Mouse (Mus musculus): ENCODE data around the gene Wdfy3. TPM values are rescaled to one million over a fixed set of nuclear protein-coding genes. Genes with fewer than 3 reads are reported as not detected.

The Wdfy3 gene
- polyA plus RNA-seq, 1 experiment from 2014 or later = 25.9 TPM

GRCm38 (mm10) chr5:101792665-101793064 lies 277.1 kb downstream of the Wdfy3 start:
- H3K4me3 ChIP-seq (ENCODE audit: low read depth, low read length) = no peak overlapping the region
- no peaks in the 10 kb centered on the region for H3K9me3 ChIP-seq (ENCODE audit: control insufficient read depth, low read length)
- no peaks in the 10 kb centered on the region for H3K27me3 ChIP-seq (ENCODE audit: control insufficient read depth, insufficient read depth, low read length)
- H3K9ac ChIP-seq (ENCODE audit: low read length) = no peak overlapping the region
- no peaks in the 10 kb centered on the region for H3K4me1 ChIP-seq (ENCODE audit: control insufficient read depth, insufficient read depth, low read length)
- ATAC-seq (ENCODE audit: low FRiP score) (no peak), DNase-seq (ENCODE audit: low spot score, missing footprints) (no peak)
- no peaks in the 10 kb centered on the region for H3K36me3 ChIP-seq (ENCODE audit: control insufficient read depth, insufficient read depth, low read length)
- WGBS = 81% methylated on average over 4 of the region's 4 CpGs
- H3K4me2 ChIP-seq = no peak overlapping the region
- H3K27ac ChIP-seq (ENCODE audit: low read depth, low read length) = no peak overlapping the region

GRCm38 (mm10) chr5:101790560-101790959 lies 279.2 kb downstream of the Wdfy3 start:
- H3K4me2 ChIP-seq = no peak overlapping the region

GRCm38 (mm10) chr5:101789770-101790169 lies 280.0 kb downstream of the Wdfy3 start:
- DNase-seq (ENCODE audit: low spot score, missing footprints) (no peak), ATAC-seq (ENCODE audit: low FRiP score) (no peak)
- Histone ChIP-seq H3K36me3 (ENCODE audit: control insufficient read depth, insufficient read depth, low read length) (no peaks in the 10 kb centered on the region), H3K4me3 (ENCODE audit: low read depth, low read length) (no peak overlapping the region), H3K27ac (ENCODE audit: low read depth, low read length) (no peak overlapping the region), H3K27me3 (ENCODE audit: control insufficient read depth, insufficient read depth, low read length) (no peaks in the 10 kb centered on the region), H3K4me1 (ENCODE audit: control insufficient read depth, insufficient read depth, low read length) (no peaks in the 10 kb centered on the region), H3K9ac (ENCODE audit: low read length) (no peak overlapping the region), H3K4me2 (no peak overlapping the region), H3K9me3 (ENCODE audit: control insufficient read depth, low read length) (no peaks in the 10 kb centered on the region)

More at GRCm38 (mm10) chr5:101790560-101790959, 279.2 kb downstream of the Wdfy3 start:
- no peaks in the 10 kb centered on the region for H3K9me3 ChIP-seq (ENCODE audit: control insufficient read depth, low read length)
- 63% methylated on average over 5 of the region's 5 CpGs for WGBS
- no peak overlapping the region for H3K27ac ChIP-seq (ENCODE audit: low read depth, low read length)
- DNase-seq (ENCODE audit: low spot score, missing footprints) = no peak
- no peak for ATAC-seq (ENCODE audit: low FRiP score)
- no peaks in the 10 kb centered on the region for H3K27me3 ChIP-seq (ENCODE audit: control insufficient read depth, insufficient read depth, low read length)
- H3K36me3 ChIP-seq (ENCODE audit: control insufficient read depth, insufficient read depth, low read length) = no peaks in the 10 kb centered on the region
- no peak overlapping the region for H3K4me3 ChIP-seq (ENCODE audit: low read depth, low read length)
- H3K9ac ChIP-seq (ENCODE audit: low read length) = no peak overlapping the region
- H3K4me1 ChIP-seq (ENCODE audit: control insufficient read depth, insufficient read depth, low read length) = no peaks in the 10 kb centered on the region

GRCm38 (mm10) chr5:101785921-101786614 lies 283.7 kb downstream of the Wdfy3 start:
- no peak overlapping the region for H3K4me2 ChIP-seq
- no peaks in the 10 kb centered on the region for H3K4me1 ChIP-seq (ENCODE audit: control insufficient read depth, insufficient read depth, low read length)
- no peaks in the 10 kb centered on the region for H3K9me3 ChIP-seq (ENCODE audit: control insufficient read depth, low read length)
- H3K36me3 ChIP-seq (ENCODE audit: control insufficient read depth, insufficient read depth, low read length) = no peaks in the 10 kb centered on the region
- no peak for ATAC-seq (ENCODE audit: low FRiP score)
- no peaks in the 10 kb centered on the region for H3K27me3 ChIP-seq (ENCODE audit: control insufficient read depth, insufficient read depth, low read length)
- no peak overlapping the region for H3K4me3 ChIP-seq (ENCODE audit: low read depth, low read length)
- H3K27ac ChIP-seq (ENCODE audit: low read depth, low read length) = no peak overlapping the region
- 56% methylated on average over 4 of the region's 4 CpGs for WGBS
- no peak overlapping the region for H3K9ac ChIP-seq (ENCODE audit: low read length)
- DNase-seq (ENCODE audit: low spot score, missing footprints) = no peak

GRCm38 (mm10) chr5:101784787-101785186 lies 284.9 kb downstream of the Wdfy3 start:
- H3K27me3 ChIP-seq (ENCODE audit: control insufficient read depth, insufficient read depth, low read length) = no peaks in the 10 kb centered on the region

GRCm38 (mm10) chr5:101784328-101784727 lies 285.4 kb downstream of the Wdfy3 start:
- no peak overlapping the region for H3K9ac ChIP-seq (ENCODE audit: low read length)
- no peak for DNase-seq (ENCODE audit: low spot score, missing footprints)
- ATAC-seq (ENCODE audit: low FRiP score) = no peak
- H3K27me3 ChIP-seq (ENCODE audit: control insufficient read depth, insufficient read depth, low read length) = no peaks in the 10 kb centered on the region
- no peaks in the 10 kb centered on the region for H3K36me3 ChIP-seq (ENCODE audit: control insufficient read depth, insufficient read depth, low read length)
- H3K4me2 ChIP-seq = no peak overlapping the region
- no peaks in the 10 kb centered on the region for H3K9me3 ChIP-seq (ENCODE audit: control insufficient read depth, low read length)
- H3K27ac ChIP-seq (ENCODE audit: low read depth, low read length) = no peak overlapping the region
- no peaks in the 10 kb centered on the region for H3K4me1 ChIP-seq (ENCODE audit: control insufficient read depth, insufficient read depth, low read length)
- no peak overlapping the region for H3K4me3 ChIP-seq (ENCODE audit: low read depth, low read length)
- WGBS = 83% methylated on average over 3 of the region's 3 CpGs

More at GRCm38 (mm10) chr5:101784787-101785186, 284.9 kb downstream of the Wdfy3 start:
- H3K4me3 ChIP-seq (ENCODE audit: low read depth, low read length) = no peak overlapping the region
- ATAC-seq (ENCODE audit: low FRiP score) (no peak), DNase-seq (ENCODE audit: low spot score, missing footprints) (no peak)
- H3K9ac ChIP-seq (ENCODE audit: low read length) = no peak overlapping the region
- 85% methylated on average over 2 of the region's 2 CpGs for WGBS
- H3K27ac ChIP-seq (ENCODE audit: low read depth, low read length) = no peak overlapping the region
- H3K36me3 ChIP-seq (ENCODE audit: control insufficient read depth, insufficient read depth, low read length) = no peaks in the 10 kb centered on the region
- no peak overlapping the region for H3K4me2 ChIP-seq
- H3K9me3 ChIP-seq (ENCODE audit: control insufficient read depth, low read length) = no peaks in the 10 kb centered on the region
- no peaks in the 10 kb centered on the region for H3K4me1 ChIP-seq (ENCODE audit: control insufficient read depth, insufficient read depth, low read length)

All from midbrain, embryonic 11.5 days (tissue).